Mouse (Mus musculus) forebrain, embryonic 13.5 days (tissue): ENCODE data around the gene Numbl. TPM values are rescaled to one million over a fixed set of nuclear protein-coding genes. Genes with fewer than 3 reads are reported as not detected.

Experiments
- ATAC-seq: fragments of 200-750 bp; cut with Nextera tagmentation; 2 replicates; pipeline ENCODE4 v1.8.0; 2017
- H3K27ac ChIP-seq: fragments of 300-500 bp; sonication (generic); 2 replicates; pipeline ENCODE4 v1.5.1; 2015; ENCODE audit warnings: inconsistent platforms, mild to moderate bottlenecking, moderate library complexity
- H3K27me3 ChIP-seq: fragments of 300-500 bp; sonication (generic); 2 replicates; pipeline ENCODE4 v1.6.1; 2015; ENCODE audit warnings: mild to moderate bottlenecking, inconsistent platforms
- H3K36me3 ChIP-seq: fragments of 300-500 bp; sonication (generic); 2 replicates; pipeline ENCODE4 v1.6.1; 2015; ENCODE audit warnings: mild to moderate bottlenecking, inconsistent platforms; ENCODE audit not compliant: poor library complexity, severe bottlenecking
- H3K4me1 ChIP-seq: fragments of 300-500 bp; sonication (generic); 2 replicates; pipeline ENCODE4 v1.6.1; 2015; ENCODE audit warnings: inconsistent platforms
- H3K4me2 ChIP-seq: fragments of 300-500 bp; sonication (generic); 2 replicates; pipeline ENCODE4 v1.6.1; 2015; ENCODE audit warnings: inconsistent platforms, mild to moderate bottlenecking, moderate library complexity
- H3K4me3 ChIP-seq: fragments of 300-500 bp; sonication (generic); 2 replicates; pipeline ENCODE4 v1.5.1; 2015; ENCODE audit warnings: mild to moderate bottlenecking, inconsistent platforms
- H3K9ac ChIP-seq: fragments of 300-500 bp; sonication (generic); 2 replicates; pipeline ENCODE4 v1.6.1; 2015; ENCODE audit warnings: mild to moderate bottlenecking, inconsistent platforms
- H3K9me3 ChIP-seq: fragments of 300-500 bp; sonication (generic); replicated peaks from 2 replicates; pipeline ENCODE4 v1.6.1; 2016; ENCODE audit warnings: inconsistent platforms
- WGBS: fragments of 180-500 bp; shearing (Covaris S2); methylation state at CpG from one replicate; pipeline ENCODE4 v1.1.7; 2015; 5-methylcytosine and 5-hydroxymethylcytosine counted together
- polyA plus RNA-seq: library from polyadenylated mRNA; unstranded; fragments of >200 nt; fragmentation: Nextera tagmentation; extraction: Ambion mirVana; gene quantifications from 2 replicates; pipeline ENCODE4 v1.2.1, GENCODE M21; 2015

Gene Numbl
- 31.1 and 32.3 TPM in 2 replicates for polyA plus RNA-seq

DNA sequence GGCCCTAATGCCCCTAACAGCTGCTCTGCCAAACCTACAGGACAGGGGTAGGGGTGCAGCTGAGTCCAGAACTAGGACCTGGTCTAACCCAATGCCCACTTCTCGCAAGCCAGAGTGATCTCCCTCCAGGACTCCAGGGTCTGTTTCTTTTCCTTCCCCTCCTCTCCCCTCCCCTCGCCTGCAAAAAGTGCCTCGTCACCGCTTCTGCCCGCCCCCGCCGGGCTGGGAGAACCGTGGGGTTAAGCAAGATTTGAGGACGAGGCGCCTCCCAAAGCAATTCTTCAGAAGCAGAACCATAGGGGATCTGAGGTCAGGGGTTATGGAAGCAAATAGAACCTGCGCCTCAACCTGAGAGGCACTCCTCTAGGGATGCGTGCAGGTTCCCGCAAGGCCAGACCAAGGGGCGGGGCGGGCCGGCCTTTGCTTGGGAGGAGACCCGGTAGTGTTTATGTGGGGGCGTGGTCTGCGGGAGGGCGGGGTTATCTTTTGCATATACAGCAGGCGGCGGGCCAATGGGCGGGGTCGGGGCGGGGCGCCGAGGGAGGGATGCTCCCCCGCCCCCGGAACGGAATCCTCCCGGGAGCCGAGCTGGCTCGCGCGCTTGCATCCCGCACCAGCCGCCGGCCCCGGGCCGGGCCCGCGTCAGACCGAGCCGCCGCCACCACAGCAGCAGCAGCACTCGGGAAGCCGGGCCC, at the start of gene Numbl:
Gene Numbl (plus strand): TSS at position 229 of the 695 bp plus-strand sequence.
- Histone ChIP-seq H3K4me2 (peak within 1 kb of the TSS; percentile 90), H3K4me3 (peak within 1 kb of the TSS; percentile 83), H3K9ac (peak within 1 kb of the TSS; percentile 92), H3K9me3 (no peaks in the 10 kb centered on the region), H3K36me3 (peaks cover 22% of the 10 kb centered on the region), H3K27me3 (no peaks in the 10 kb centered on the region), H3K4me1 (peaks cover 54% of the 10 kb centered on the region), H3K27ac (peak within 1 kb of the TSS; percentile 94)
- under 1% methylated on average over 37 of the region's 47 CpGs for WGBS
- peak; percentile 78 for ATAC-seq

DNA sequence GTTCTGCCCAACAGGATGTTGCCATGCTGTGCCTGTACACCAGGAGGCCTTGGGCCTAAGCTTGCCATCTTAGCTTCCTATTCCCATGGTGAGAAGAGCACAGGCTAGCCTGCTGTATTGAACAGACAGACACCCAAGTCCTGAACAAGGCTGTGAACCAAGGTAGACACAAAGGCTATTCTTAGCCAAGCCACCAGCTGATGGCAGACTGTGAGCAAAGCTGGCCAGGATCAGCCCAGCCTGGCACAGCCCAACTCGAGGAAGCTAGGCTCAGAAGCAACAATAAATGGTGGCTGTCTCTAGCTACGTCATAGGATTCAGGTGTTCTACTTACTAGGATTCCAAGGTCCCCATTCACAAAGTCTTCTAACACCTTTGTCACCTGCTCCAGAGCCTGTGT, 45.6 kb upstream of the Numbl start:
- Histone ChIP-seq H3K9ac (no peak overlapping the region), H3K27ac (no peak overlapping the region), H3K4me3 (no peak overlapping the region), H3K27me3 (no peaks in the 10 kb centered on the region), H3K36me3 (peaks cover 88% of the 10 kb centered on the region), H3K4me2 (no peak overlapping the region), H3K9me3 (no peaks in the 10 kb centered on the region), H3K4me1 (no peaks in the 10 kb centered on the region)
- no peak for ATAC-seq
- WGBS, result 95% methylated on average over 2 of the region's 2 CpGs

DNA sequence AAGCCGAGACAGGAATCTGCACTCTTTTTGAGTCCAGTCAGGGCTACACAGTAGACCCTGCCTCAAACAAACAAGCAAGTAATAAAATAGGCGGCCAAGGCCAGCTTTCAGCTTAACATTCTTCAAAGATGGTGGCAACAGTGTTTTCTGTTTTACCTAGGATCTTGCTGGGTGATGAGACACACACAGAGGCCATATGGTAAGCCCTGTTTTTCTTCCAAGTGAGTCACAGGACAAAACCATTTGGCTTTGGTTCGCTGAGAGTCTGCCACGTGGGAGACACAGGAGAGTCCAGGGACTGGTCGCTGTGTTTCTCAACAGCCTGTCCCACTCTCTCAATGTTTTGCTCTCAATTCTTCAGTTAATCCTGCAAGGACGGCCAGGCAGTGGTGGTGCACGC, 39.6 kb upstream of the Numbl start:
- ATAC-seq, result no peak
- no peak overlapping the region for H3K4me2 ChIP-seq
- H3K4me1 ChIP-seq, result peaks cover 6% of the 10 kb centered on the region
- no peaks in the 10 kb centered on the region for H3K9me3 ChIP-seq
- 91% methylated on average over 7 of the region's 7 CpGs for WGBS
- H3K27ac ChIP-seq, result no peak overlapping the region
- no peak overlapping the region for H3K4me3 ChIP-seq
- peaks cover 56% of the 10 kb centered on the region for H3K36me3 ChIP-seq
- H3K9ac ChIP-seq, result no peak overlapping the region
- H3K27me3 ChIP-seq, result no peaks in the 10 kb centered on the region

DNA sequence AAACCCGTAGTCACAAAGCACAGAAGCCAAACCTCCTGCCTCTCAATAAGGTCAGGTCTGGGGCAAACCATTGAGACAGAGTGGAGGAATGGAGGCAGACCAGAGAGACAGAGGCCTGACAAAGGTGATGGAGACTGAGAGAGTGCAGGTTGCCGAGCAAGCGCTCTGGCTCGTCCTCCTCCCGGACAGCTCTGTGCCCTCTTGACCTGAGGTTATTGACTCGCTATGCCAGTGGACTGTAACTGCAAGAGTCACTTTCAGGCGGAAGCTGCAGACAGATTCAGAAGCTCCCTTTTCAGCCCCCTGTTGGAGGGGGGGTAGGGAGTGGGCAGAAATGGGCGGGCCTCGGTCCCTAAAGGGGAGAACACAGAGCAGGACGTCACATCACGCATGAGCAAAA, 38.3 kb upstream of the Numbl start:
- Histone ChIP-seq H3K27ac (no peak overlapping the region), H3K9ac (no peak overlapping the region), H3K9me3 (no peaks in the 10 kb centered on the region), H3K4me2 (no peak overlapping the region), H3K4me3 (no peak overlapping the region), H3K4me1 (peaks cover 19% of the 10 kb centered on the region), H3K27me3 (no peaks in the 10 kb centered on the region), H3K36me3 (peaks cover 47% of the 10 kb centered on the region)
- ATAC-seq, result no peak
- 88% methylated on average over 11 of the region's 11 CpGs for WGBS

DNA sequence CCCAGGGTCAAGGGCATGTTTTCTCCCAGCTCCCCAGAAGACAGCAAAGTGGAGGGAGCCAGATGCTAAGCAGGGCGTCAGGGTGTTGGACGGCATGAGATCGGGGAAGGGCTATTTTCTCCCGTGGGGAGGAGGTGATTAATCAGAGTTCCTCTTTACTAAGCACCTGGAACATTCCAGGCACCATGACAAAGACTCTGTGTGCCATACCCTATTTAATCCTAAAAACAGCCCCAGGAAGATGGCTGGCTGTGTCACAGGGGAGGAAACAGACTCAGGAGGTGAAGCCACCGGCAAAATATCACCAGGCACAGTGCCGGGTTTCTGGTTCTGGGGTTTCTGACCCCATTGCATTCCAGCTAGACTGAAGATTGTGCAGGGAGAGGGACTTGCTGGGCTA, 36.3 kb upstream of the Numbl start:
- Histone ChIP-seq H3K9ac (peak overlapping the region; percentile 40; the same call in 1 of the 2 replicates), H3K4me1 (peaks cover 39% of the 10 kb centered on the region), H3K36me3 (peaks cover 32% of the 10 kb centered on the region), H3K27ac (no peak overlapping the region), H3K27me3 (no peaks in the 10 kb centered on the region), H3K4me3 (no peak overlapping the region), H3K4me2 (no peak overlapping the region), H3K9me3 (no peaks in the 10 kb centered on the region)
- WGBS, result 87% methylated on average over 6 of the region's 6 CpGs
- ATAC-seq, result no peak

DNA sequence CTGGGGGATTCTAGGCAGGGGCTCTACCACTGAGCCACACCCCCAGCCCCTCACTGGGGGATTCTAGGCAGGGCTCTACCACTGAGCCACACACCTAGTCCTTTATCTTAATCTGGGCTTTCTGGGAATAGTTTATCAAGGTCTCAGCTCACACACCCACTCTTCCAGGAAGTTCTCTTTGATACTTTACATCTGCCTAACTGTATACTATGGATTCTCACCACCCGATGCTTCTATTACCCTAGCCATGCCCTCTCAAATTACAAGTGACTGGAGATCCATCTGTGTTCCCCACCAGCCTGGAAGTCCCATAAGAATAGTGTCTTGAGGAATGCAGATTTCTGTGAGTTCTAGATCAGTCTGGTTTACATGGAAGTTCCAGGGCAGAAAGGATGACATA, 35.7 kb upstream of the Numbl start:
- no peak for ATAC-seq
- Histone ChIP-seq H3K4me2 (no peak overlapping the region), H3K4me1 (peaks cover 45% of the 10 kb centered on the region), H3K9me3 (no peaks in the 10 kb centered on the region), H3K4me3 (no peak overlapping the region), H3K9ac (no peak overlapping the region), H3K27ac (no peak overlapping the region), H3K27me3 (no peaks in the 10 kb centered on the region), H3K36me3 (peaks cover 26% of the 10 kb centered on the region)
- 75% methylated on average over 1 of the region's 1 CpGs for WGBS

DNA sequence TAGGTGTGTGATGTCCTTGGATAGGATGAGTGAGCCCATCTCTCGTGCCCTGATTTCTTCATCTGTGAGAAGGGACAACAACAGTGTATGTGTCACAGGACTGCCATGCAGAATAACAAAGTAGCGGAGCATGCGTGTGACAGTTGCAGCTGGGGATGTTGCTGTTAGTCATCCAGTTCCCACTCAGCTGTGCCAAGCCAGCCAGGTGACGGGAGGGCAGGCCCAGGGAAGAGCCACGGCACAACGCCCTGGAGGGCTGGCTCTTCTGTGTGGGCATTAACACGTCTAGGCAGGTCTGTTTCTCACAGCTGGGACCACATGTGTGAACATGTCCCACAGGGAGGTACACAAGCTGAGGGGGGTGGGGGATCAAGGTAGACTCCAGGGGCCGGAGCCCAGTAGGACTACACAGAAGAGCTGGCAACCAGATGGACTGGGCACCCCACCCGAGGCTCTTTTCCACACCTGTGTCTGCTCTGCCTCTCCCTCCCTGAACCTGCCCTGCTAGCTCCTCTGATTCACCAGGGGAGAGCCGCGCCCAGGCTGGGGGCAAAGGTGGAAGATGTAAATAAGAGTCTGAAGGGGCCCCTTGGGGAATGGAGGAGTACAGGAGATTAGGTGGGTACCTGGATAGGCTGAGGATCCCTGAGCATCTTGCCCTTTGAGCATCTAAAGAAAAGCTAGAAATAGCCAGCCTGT, 33.2 kb upstream of the Numbl start:
- no peak for ATAC-seq
- peak overlapping the region; percentile 64; the same call in 1 of the 2 replicates for H3K4me3 ChIP-seq
- H3K4me2 ChIP-seq, result peak overlapping the region; percentile 93
- H3K9me3 ChIP-seq, result no peaks in the 10 kb centered on the region
- H3K27me3 ChIP-seq, result no peaks in the 10 kb centered on the region
- H3K27ac ChIP-seq, result no peak overlapping the region
- H3K4me1 ChIP-seq, result peaks cover 53% of the 10 kb centered on the region
- H3K9ac ChIP-seq, result peak overlapping the region; percentile 84
- whole genome bisulfite sequencing, result 77% methylated on average over 11 of the region's 11 CpGs
- peaks cover 6% of the 10 kb centered on the region for H3K36me3 ChIP-seq

DNA sequence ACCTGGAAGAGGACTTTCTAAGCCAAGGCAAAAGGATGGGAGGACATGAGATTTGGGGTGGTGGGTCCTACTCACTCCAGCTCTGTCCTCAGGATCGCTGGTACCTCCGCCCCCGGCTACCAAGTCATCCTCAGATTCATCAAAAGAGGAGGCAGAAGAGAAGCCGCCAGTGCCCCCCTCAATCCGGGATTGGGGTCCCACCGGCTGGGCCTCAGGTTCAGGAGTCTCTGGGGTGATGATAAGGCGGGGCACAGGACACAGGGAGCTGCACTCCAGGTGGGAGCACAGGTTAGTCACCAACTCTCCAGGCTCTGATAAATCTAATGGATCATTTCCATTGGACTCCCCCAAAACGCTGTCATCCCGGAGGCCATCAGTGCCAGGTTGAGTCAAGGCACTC, 31.0 kb upstream of the Numbl start:
- H3K4me2 ChIP-seq, result peak overlapping the region; percentile 93
- H3K9ac ChIP-seq, result peak overlapping the region; percentile 84
- peaks cover 5% of the 10 kb centered on the region for H3K36me3 ChIP-seq
- H3K4me1 ChIP-seq, result peaks cover 56% of the 10 kb centered on the region
- ATAC-seq, result no peak
- WGBS, result 28% methylated on average over 9 of the region's 9 CpGs
- no peaks in the 10 kb centered on the region for H3K9me3 ChIP-seq
- peak overlapping the region; percentile 64 for H3K4me3 ChIP-seq
- no peaks in the 10 kb centered on the region for H3K27me3 ChIP-seq
- no peak overlapping the region for H3K27ac ChIP-seq

DNA sequence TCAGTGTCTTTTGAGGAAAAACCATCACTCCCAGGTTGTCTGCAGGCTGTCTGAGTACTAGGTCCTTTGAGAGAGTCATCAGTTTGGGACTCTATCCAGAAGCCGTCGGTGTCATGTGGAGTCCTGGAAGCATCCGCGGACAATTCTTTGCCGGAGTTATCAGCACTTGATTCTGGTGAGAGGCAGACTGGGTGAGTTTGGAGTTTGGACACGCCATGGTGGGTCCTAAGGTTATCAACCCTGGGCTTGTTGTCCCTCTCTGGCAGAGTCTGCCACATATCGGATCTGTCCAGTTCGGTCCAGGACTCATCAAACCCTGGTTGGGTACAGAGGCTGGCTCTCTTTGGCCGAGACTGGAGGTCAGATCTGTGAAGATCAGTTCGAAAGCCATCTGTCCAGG, 30.6 kb upstream of the Numbl start:
- H3K4me3 ChIP-seq, result peak overlapping the region; percentile 64
- H3K9me3 ChIP-seq, result no peaks in the 10 kb centered on the region
- peaks cover 59% of the 10 kb centered on the region for H3K4me1 ChIP-seq

DNA sequence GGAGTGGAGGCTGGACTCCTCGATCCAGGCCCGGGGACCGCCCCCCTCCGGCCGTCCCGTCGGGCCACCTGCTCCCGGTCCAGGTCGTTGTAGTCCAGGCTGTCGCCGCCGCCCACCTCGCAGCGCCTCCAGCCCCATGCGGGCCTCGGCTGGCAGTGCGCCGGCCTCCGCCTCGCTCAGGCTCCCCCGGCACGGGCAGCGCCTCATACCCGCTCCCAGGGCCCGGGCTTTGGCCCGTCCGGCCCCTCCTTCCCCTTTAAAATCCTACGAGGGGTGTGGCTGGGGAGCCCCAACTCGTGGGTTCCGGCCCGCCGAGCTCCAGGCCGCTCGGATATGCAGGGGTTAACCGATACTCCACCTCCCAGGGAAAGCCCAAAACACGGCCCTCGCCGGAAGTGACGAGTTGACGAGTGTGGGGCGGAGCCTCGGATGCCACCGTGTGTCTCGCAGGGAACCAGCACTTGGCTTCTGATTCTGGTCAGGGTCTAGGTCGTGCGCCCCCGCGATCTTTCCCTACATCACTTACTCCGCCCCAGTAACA, 29.9 kb upstream of the Numbl start, which contains the start of gene Itpkc:
Gene Itpkc (minus strand): TSS at position 381 of the 541 bp plus-strand sequence.
- peak within 1 kb of the TSS; percentile 84 for H3K9ac ChIP-seq
- peak; percentile 85 for ATAC-seq
- no peaks in the 10 kb centered on the region for H3K36me3 ChIP-seq
- H3K27ac ChIP-seq, result peak within 1 kb of the TSS; percentile 78
- H3K4me3 ChIP-seq, result peak within 1 kb of the TSS; percentile 64
- peaks cover 57% of the 10 kb centered on the region for H3K4me1 ChIP-seq
- H3K9me3 ChIP-seq, result no peaks in the 10 kb centered on the region
- no peaks in the 10 kb centered on the region for H3K27me3 ChIP-seq
- H3K4me2 ChIP-seq, result peak within 1 kb of the TSS; percentile 93
- WGBS, result under 1% methylated on average over 49 of the region's 49 CpGs

More for the DNA sequence above, 30.6 kb upstream of the Numbl start:
- H3K9ac ChIP-seq, result peak overlapping the region; percentile 84
- peak overlapping the region; percentile 93 for H3K4me2 ChIP-seq
- peak overlapping the region; percentile 78 for H3K27ac ChIP-seq
- ATAC-seq, result no peak
- 5% methylated on average over 10 of the region's 10 CpGs for WGBS
- peaks cover 1% of the 10 kb centered on the region; the same call in 1 of the 2 replicates for H3K36me3 ChIP-seq
- H3K27me3 ChIP-seq, result no peaks in the 10 kb centered on the region

DNA sequence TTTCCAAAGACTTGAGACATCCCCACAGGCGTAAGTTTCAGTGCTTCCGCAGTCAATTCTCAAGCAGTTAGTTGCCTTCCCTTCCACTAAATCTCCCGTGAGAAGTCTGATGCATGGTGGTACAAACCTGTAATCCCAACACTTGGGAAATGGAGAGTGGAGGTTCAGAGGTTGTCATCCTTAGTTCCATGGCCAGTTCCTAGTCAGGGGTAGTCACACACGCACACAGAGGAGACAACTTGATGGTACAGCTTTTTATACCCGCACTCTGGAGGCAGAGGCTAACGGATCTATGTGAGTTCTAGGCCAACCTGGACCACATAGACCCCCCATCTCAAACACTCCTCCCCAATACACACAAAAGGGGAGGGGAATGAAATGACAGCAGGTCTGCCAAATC, 29.4 kb upstream of the Numbl start:
- Histone ChIP-seq H3K9ac (peak overlapping the region; percentile 84), H3K27ac (peak overlapping the region; percentile 78), H3K9me3 (no peaks in the 10 kb centered on the region), H3K27me3 (no peaks in the 10 kb centered on the region), H3K36me3 (no peaks in the 10 kb centered on the region), H3K4me2 (peak overlapping the region; percentile 93), H3K4me1 (peaks cover 57% of the 10 kb centered on the region), H3K4me3 (peak overlapping the region; percentile 64)
- WGBS, result 15% methylated on average over 6 of the region's 6 CpGs
- no peak for ATAC-seq

DNA sequence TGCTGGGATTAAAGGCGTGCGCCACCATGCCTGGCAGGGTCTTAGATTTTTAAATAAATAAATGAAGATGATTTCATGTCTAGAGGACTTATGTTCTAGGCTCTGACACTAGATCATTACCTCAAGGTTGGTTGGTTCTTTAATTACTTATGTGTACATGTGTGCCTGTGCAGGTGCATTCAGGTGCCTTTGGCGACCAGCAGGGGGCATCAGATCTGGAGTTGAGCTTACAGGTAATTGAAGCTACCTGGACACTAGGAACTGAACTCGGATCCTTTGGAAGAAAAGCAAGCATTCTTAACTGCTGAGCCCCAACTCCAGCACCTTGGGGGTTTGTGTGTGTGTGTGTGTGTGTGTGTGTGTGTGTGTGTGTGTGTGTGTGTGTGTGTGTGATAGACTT, 27.5 kb upstream of the Numbl start:
- ATAC-seq, result no peak
- Histone ChIP-seq H3K36me3 (no peaks in the 10 kb centered on the region), H3K4me3 (no peak overlapping the region), H3K4me1 (peaks cover 44% of the 10 kb centered on the region), H3K27me3 (no peaks in the 10 kb centered on the region), H3K9ac (no peak overlapping the region), H3K27ac (no peak overlapping the region), H3K9me3 (no peaks in the 10 kb centered on the region), H3K4me2 (no peak overlapping the region)
- 83% methylated on average over 4 of the region's 4 CpGs for WGBS
